Mouse (Mus musculus) lung, adult 18-20 months (tissue): ENCODE data around the gene Ift43.

ENCODE experiments used
- DNase-seq, 2 experiments: peaks; one replicate each; pipeline ENCODE4 v3.0.0; 2022; ENCODE audit warnings: mixed read lengths in 2 of 2

Gene Ift43

GRCm38 (mm10) chr12:86135691-86136090 lies 53.4 kb downstream of the Ift43 start:
- DNase-seq, result no peak

DNA sequence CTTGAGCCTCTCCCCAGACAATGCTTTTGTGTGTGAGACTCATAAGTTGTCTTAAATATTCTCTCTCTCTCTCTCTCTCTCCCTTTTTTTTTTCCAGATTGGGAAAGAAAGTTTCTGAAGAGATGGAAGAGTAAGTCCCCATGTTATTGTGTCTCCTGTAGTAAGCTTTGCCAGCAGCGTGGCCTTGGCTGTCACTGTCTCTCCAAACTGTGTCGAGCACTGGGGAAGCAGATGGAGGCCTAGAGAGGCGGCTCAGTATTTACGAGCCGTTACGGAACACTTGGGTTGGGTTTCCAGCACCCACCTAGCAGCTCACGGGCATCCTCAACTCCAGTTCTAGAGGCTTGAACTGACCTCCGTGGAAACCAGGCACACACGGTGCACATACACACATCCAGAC lies 56.4 kb downstream of the Ift43 start:
- no peak for DNase-seq

DNA sequence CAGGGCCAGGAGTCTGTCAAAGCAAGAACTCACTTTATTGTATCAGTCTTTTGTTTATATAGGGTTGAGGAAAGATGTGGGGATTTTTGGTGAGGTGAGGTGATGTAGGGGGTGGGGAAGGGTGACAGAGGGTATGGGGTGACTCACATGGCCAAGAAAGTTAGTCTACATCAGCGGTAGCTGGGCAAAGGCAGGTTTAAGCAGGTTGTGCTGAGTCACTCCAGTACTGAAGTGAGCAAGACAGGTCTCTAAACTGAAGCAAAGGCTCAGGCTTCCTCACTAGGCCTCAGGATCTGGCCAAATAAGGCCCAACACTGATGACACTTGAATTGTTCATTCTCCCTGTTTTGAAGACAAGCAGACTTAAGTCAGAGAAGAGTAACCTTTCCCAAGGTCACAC lies 60.0 kb downstream of the Ift43 start:
- no peak for DNase-seq

DNA sequence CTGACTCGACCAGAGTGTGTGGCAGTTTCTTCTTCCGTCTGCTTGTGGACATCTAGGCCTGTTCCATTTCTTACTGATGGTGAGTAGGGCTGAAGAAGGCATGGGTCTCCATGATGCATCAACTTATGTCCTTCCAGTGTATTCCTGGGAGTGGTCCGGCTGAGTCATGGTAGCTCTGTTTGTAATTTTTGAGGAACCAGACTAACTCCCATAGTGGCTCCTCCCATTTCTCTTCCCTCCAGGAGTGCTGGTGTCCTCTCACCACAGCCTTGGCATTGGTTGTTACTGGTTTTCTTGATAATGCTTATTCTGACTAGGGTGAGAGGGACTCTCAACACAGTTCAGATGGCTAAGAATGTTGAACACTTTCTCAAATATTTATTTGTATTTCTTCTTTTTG lies 63.9 kb downstream of the Ift43 start:
- no peak for DNase-seq

DNA sequence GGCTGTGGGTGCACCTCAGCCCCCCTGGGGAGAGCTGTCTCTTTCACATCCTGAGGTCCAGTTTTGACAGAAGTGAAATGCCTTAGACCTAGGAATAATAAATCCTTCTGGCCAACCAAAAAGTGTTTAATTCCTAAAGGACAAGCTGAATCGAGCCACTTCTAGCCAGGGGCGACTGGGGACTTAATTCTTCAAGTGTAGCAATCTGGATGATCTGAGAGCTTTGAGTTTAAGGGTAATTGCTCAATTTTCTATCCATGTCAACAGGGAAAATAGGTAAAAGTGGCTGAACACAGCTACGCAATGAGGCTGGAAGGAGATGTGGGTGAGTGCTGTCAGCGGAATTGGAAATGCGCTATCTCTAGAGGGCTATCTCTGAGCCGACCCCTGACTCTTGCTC lies 65.9 kb downstream of the Ift43 start:
- DNase-seq, result no peak

DNA sequence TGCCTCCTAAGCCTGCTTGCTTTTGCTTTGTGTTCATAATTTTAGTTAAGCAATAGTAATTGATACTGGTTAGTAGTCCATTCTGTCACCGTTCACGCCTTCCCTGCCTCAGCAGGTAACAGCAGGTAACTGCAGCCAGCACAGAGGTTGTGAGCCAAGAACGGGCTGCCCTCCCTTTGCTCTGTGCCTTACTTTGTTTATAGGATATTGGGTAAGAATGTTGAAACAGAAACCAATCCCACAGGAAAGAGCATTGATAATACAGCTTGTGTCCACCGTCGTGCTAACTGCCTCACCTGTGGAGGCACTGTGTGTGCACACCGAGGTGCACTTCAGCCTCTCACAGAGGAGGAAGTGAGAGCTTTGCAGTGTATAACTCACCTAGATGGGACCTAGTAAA lies 66.7 kb downstream of the Ift43 start:
- DNase-seq, result no peak

GRCm38 (mm10) chr12:86151941-86152340 lies 69.6 kb downstream of the Ift43 start:
- DNase-seq, result no peak

DNA sequence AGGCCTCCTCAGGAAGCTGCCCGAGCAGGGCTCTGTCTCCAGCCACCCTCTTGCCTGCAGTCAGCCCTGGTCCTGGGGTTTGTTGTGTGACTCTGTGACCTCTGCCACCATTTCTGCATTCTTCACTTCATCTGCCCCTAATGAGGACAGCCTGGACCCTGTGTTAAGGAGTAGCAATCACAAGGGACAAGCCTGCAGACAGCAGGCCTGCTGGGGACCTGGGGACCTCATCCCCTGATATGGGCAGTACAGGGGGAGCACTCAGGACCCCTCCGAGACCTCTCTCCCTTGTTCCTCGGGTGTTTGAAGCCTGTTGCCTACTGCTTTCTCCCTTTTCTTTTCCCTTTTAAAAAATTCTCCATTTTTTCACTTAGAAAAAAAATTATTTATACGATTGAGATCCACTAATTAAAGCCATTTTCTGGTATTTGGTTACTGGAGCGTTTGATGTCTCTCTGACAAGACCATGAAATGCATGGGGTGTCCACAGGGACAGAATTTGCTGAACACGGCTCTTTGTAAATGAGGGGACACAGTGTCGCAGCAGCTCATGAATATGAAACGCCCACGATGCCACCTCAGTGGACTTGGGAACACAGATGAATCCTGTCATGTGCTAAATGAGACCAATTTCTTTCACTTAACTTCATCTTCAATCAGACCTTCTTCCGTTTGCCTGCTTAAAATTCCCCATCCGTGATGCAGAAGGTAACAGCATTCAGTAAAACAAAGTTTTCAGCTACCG lies 71.0 kb downstream of the Ift43 start:
- no peak for DNase-seq

DNA sequence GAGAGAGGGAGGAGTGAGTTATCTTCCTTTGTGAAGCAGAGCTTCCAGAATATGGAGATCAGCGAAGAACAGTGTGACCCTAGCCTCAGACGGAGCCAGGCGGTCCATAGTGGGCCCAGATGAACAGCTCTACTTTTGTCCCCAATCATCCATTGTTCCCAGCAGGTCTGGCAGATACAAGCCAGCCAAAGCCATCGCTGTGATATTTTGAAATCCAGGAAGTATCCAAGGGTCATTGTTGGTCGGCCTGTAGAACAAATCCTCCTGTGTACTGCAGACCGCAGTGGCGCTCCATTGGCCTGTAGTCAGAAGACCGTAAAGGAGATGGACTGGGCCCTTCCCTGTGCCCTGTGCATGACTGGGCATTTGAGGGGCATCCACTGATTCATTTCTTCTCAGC lies 72.8 kb downstream of the Ift43 start:
- DNase-seq, result no peak

- DNase-seq, result no peak
Observed at GRCm38 (mm10) chr12:86157166-86157565, 74.8 kb downstream of the Ift43 start.

DNA sequence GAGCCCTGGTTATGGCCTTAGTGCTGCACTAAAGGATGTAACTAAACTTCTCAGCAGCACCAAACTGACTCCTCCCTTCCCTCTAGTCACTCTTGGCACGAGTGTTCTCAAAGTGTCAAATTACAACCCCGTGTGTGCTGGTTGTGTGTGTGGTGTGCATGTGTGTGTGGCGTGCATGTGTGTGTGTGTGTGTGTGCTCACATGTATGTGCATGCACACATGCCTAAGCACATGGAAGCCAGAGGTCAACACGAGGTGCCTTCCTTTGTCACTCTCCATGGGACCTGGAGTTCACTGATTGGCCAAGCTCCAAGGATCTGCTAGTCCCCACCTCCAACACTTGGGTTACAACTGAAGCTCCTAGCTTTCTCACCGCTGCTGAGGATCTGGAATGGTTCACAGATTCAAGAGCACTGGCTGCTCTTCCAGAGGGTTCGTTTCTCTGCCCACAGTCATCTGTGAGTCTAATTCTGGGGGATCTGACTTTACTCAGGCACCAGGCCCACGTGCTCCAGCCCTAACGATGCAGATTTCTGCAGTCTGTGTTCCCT lies 75.6 kb downstream of the Ift43 start:
- DNase-seq, result peak in 1 of 2 experiments; percentile 6

DNA sequence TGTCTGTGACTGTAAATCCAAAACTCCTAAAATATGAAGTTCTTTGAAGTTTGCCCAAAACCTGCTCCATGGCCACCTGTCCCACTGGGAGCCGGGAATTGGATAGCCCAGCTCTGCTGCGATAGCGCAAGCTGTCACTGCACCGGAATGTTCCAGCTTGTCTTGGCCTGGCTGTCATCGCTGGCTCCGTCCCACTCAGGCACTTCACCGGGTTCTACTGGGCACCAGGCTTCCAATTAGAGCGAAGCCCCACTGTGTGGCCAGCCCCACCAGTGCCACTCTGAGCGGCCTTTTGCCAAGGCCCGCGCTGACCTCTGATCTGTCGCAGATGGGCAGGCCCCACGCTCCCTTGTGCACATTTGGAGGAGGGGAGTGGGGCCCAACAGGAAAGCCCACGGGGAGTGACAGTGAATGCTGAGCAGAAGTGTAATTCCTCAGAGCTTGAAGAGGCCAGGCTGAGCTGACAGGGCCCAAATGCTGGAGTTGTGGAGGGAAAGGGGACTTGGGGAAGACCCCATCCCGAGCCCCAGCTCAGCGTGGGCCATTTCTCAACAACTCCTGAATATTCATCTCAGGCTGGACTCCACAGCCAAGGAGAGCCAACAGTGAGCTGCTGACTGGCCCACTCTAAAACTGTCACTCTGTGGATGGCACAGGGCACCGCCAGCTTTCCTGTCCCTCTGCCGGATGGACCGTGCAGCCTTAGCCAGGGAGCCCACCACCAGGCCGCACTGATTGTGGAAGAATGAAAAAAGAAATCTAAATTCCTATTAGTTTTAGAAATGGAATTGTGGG lies 76.5 kb downstream of the Ift43 start:
- DNase-seq, result no peak

DNA sequence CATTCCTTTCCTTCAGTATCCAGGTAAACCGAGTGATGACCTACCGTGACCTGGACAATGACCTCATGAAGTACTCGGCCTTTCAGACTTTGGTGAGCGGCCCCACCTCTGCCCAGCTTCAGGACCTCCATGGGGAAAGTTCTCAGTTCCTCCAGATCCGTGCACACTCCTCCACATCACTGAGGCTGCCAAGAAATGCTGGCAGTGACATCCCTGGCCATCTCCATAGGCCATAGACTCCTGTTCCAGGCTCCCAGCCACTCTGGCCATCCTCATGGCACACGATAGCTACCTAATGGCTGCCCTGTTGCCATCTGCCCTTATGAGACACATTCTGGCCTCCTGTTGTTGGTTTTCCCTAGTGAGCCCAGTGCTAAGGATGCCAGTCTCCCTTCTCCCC lies 79.1 kb downstream of the Ift43 start:
- no peak for DNase-seq

DNA sequence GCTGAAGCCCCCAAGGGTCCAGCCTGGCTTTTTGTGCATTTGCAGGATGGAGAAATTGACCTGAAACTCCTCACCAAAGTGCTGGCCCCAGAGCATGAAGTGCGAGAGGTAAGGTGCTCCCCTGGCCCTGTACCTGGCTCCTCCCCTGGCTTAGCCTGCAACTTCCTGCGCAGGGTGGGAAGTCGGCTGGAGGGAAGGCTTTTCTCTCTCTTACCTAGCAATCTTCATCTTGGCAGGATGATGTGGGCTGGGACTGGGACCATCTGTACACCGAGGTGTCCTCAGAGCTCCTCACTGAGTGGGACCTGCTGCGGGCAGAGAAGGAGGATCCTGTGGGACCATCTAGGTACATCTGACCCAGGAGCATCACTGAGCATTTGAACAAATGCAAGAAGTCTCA lies 79.6 kb downstream of the Ift43 start:
- DNase-seq, result no peak

DNA sequence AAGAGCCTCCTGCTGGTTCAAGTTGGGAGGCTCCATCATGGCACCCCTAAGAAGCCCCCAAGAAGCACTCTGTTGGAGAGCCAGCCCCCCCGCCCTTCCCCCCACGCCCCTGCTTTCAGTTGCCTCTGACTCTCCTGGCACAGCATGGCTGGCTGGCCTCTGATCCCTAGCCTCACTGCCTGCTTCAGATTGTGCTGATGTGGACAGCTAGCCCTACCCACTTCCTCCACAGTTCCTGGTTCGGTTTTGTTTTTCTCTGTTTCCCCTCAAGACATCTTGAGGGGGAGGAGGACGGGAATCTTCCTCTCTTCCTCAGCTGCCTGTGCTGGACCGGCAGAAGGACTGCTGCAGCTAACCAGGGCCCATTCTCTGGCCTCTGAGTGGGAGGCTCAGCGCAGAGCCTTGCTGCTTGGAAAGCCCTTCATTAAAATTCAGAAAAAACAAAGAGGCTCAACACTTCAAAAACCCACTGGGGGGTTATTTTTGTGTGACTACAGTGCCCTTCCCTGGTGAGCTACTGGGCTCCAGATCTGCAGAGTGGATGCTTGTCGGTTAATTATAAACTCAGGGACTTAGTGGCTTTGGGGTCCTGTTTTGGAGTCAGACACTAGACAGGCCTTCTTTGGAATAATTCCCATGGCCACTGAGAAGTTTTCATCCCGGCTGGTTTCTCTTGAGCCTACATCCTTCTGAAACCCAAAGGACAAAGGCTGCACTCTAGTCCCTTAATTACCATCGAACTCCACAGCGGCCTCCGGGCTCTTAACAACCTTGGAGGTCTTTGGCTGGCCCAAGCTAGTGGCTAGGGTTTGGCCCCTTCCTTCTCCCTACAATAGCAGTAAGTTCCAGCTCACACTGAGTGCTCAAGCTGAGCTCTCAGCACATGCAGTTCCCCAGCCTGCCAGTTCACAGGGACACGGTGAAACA lies 80.8 kb downstream of the Ift43 start:
- no peak for DNase-seq

DNA sequence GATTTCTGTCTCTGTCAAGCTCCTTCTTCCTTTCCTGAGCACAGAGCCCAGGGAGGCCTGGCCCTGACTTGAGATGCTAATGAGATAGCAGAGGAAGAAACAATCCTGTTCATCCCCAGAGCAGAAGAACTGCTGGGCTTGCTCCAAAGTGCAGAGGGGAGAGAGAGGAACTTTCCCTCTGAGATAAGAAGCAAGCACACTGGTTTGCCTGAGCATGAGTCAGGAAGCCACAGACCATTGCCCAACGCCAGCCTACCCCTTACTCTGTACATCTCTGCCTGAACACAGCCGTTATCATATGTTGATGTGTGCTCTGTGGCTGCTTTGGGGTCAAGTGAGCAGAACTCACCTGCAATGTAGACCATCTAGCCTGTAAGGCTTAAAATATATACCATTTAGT lies 83.9 kb downstream of the Ift43 start:
- DNase-seq, result no peak

GRCm38 (mm10) chr12:86167075-86167474 lies 84.7 kb downstream of the Ift43 start:
- DNase-seq, result no peak

- DNase-seq, result no peak
Observed at GRCm38 (mm10) chr12:86168712-86169111, 86.4 kb downstream of the Ift43 start.

DNA sequence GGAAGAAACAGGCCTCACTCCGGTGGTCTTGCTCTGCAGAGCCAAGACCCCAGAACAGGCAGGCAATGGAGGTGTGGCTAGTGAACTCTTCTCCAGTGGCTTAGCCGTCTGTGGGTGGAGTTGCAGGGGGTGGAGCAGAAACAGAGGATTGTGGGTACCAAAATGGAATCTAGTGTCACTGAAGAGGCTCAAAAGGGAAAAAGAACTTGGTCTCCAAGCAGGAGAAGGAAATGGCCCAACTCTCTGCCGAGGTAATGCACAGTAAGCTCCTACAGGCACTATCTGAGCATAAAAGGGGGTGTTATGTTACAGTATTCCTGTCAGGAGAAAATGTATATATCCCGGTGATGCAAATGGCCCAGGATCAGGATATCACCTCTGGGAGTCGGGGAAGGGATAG lies 86.9 kb downstream of the Ift43 start:
- no peak for DNase-seq

DNA sequence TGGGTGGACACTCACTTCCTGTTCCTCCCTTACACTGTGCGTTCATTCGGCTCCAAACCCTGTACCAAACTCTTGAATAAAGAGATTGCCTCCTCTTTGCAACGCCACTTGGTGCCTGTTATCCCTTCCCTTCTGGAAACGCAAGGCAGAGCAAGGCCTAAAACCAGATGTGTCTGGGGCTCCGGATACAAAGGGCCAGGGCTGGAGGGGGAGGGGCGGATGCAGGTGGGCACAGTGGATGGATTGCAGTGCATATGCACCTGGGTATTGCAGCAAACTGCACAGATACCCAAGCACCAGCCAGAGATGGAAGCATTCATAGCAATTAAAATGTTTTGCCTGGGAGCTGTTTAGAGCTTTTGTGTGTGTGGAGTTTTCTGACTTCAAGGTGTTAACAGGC lies 91.0 kb downstream of the Ift43 start:
- no peak for DNase-seq

DNA sequence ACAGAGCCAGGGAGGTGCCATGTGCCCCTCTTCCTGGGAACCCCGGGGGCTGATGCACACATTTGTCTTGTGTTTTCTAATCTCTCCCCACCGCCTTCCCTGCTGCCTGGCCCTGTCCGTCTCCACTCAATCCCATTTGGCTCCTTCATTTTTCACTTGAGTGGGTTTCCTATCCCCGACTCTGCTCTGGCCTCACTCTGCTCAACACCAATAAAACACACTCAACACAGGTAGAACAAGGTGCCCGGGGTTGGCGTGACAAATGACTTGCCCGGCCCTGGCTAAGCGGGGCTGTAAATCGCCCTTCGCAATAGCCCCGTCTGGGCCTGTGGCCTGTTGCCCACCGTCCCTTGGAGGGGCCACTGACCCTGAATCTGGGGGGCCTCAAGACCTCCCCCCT lies 92.0 kb downstream of the Ift43 start:
- DNase-seq, result no peak

- no peak for DNase-seq
Observed at GRCm38 (mm10) chr12:86175476-86175942, 93.2 kb downstream of the Ift43 start.
